8 mouse cellular contexts compared by ENCODE assay signal in the genomic region with DNA sequence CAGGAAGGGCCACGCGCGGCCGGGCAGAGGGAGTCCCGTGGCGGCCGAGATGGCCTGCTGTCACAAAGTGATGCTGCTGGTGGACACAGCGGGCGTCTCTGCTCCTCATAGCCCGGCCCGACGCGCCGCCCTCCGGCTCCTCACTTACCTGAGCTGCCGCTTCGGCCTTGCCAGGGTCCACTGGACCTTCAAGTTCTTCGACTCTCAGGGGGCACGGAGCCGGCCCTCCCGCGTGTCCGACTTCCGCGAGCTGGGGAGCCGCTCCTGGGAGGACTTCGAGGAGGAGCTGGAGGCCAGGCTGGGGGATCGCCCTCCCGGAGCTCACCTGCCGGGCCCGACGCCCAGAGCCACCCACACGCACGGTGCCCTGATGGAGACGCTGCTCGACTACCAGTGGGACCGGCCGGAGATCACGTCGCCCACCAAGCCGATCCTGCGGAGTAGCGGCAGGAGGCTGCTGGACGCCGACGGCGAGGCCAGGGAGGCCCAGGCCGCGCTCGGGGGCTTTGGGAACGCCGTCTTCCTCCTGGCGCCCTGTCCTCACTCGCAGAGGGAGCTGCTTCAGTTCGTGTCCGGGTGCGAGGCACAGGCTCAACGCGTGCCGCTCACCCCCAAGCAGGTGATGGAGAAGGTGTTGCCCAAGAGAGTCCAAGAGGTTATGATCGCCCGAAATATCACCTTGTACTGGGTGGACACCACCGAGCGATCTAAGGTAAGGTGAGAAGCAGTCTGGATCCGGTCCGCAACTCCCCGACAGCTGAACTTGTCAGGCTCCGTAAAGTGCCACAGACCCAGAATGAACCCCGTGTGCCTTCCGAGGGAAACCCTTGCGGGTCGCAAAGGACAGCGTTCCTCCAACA. TPM values are rescaled to one million over a fixed set of nuclear protein-coding genes. Genes with fewer than 3 reads are reported as not detected.
DNase-seq lines count a peak whose midpoint lies in the region; ATAC-seq and TF ChIP-seq lines count a peak whose summit lies in the region.

No protein-coding gene starts in this region.

- no peak for TF ChIP-seq CTCF in E14TG2a.4 (conservative IDR thresholded peaks at IDR 0.05; ENCODE audit: low read length)

- H3K27ac ChIP-seq in heart, embryonic 11.5 days (ENCODE audit: low read depth, low read length) = peak overlapping the region; percentile 22
- H3K27ac ChIP-seq in embryonic facial prominence, embryonic 15.5 days (replicated peaks) = 0 out of 2 replicates have a peak overlapping the region, but pooled peaks have one; percentile 11
- H3K27ac ChIP-seq in limb, embryonic 11.5 days (replicated peaks; ENCODE audit: low read depth, low read length) = 0 out of 2 replicates have a peak overlapping the region, but pooled peaks have one; percentile 5
- H3K27ac ChIP-seq in neural tube, embryonic 13.5 days (replicated peaks) = no peak overlapping the region

- H3K27me3 ChIP-seq in heart, embryonic 11.5 days (ENCODE audit: control insufficient read depth, insufficient read depth, low read length) = no peaks in the 10 kb centered on the region
- no peaks in the 10 kb centered on the region for H3K27me3 ChIP-seq in E14TG2a.4 (ENCODE audit: insufficient read depth, low read length)
- no peaks in the 10 kb centered on the region for H3K27me3 ChIP-seq in embryonic facial prominence, embryonic 15.5 days
- H3K27me3 ChIP-seq in limb, embryonic 11.5 days (ENCODE audit: control insufficient read depth, insufficient read depth, low read length) = no peaks in the 10 kb centered on the region
- peaks cover 7% of the 10 kb centered on the region for H3K27me3 ChIP-seq in neural tube, embryonic 13.5 days

- peak overlapping the region; percentile 96 for H3K4me3 ChIP-seq in heart, embryonic 11.5 days (ENCODE audit: low read depth, low read length)
- H3K4me3 ChIP-seq in E14TG2a.4 (replicated peaks; ENCODE audit: low read length) = peak overlapping the region; percentile 97
- H3K4me3 ChIP-seq in embryonic facial prominence, embryonic 15.5 days (replicated peaks) = peak overlapping the region; percentile 75
- H3K4me3 ChIP-seq in limb, embryonic 11.5 days (ENCODE audit: low read depth, low read length) = peak overlapping the region; percentile 98
- H3K4me3 ChIP-seq in neural tube, embryonic 13.5 days = peak overlapping the region; percentile 88

- intact Hi-C loops in heart, postnatal 36 days (cut with DNase I) = loop anchor here (5.0 kb wide), 1 partner anchor 67 kb away; no protein-coding TSS in a partner anchor

- H3K9me3 ChIP-seq in heart, embryonic 11.5 days (replicated peaks; ENCODE audit: control insufficient read depth, low read length) = no peaks in the 10 kb centered on the region
- H3K9me3 ChIP-seq in E14TG2a.4 (ENCODE audit: low read length) = no peaks in the 10 kb centered on the region
- H3K9me3 ChIP-seq in embryonic facial prominence, embryonic 15.5 days (replicated peaks) = no peaks in the 10 kb centered on the region
- no peaks in the 10 kb centered on the region for H3K9me3 ChIP-seq in limb, embryonic 11.5 days (ENCODE audit: control insufficient read depth, low read length)
- no peaks in the 10 kb centered on the region for H3K9me3 ChIP-seq in neural tube, embryonic 13.5 days

- peaks cover 16% of the 10 kb centered on the region for H3K4me1 ChIP-seq in heart, embryonic 11.5 days (ENCODE audit: control insufficient read depth, insufficient read depth, low read length)
- peaks cover 78% of the 10 kb centered on the region for H3K4me1 ChIP-seq in E14TG2a.4 (replicated peaks; ENCODE audit: low read depth, low read length)
- H3K4me1 ChIP-seq in embryonic facial prominence, embryonic 15.5 days = peaks cover 29% of the 10 kb centered on the region
- peaks cover 5% of the 10 kb centered on the region; the same call in 1 of the 2 replicates for H3K4me1 ChIP-seq in limb, embryonic 11.5 days (ENCODE audit: control insufficient read depth, insufficient read depth, low read length)
- H3K4me1 ChIP-seq in neural tube, embryonic 13.5 days (replicated peaks) = peaks cover 34% of the 10 kb centered on the region

- H3K9ac ChIP-seq in heart, embryonic 11.5 days (ENCODE audit: low read depth, low read length) = peak overlapping the region; percentile 78
- H3K9ac ChIP-seq in embryonic facial prominence, embryonic 15.5 days = peak overlapping the region; percentile 73
- H3K9ac ChIP-seq in limb, embryonic 11.5 days (ENCODE audit: low read length) = peak overlapping the region; percentile 89
- peak overlapping the region; percentile 73 for H3K9ac ChIP-seq in neural tube, embryonic 13.5 days

- DNase-seq in heart, postnatal 36 days = no peak
- DNase-seq in limb, embryonic 11.5 days (ENCODE audit: low spot score) = no peak
- DNase-seq in cerebellum, postnatal 4 days (ENCODE audit: low spot score in 2 of 2) = no peak
- no peak for DNase-seq in frontal cortex, postnatal 14 days (ENCODE audit: low spot score in 2 of 2)

- H3K36me3 ChIP-seq in heart, embryonic 11.5 days (ENCODE audit: control insufficient read depth, insufficient read depth, low read length) = 0 out of 2 replicates have a peak, but pooled peaks cover 2% of the 10 kb centered on the region
- peaks cover 39% of the 10 kb centered on the region for H3K36me3 ChIP-seq in E14TG2a.4 (ENCODE audit: insufficient read depth, low read length)
- H3K36me3 ChIP-seq in embryonic facial prominence, embryonic 15.5 days = no peaks in the 10 kb centered on the region; the same call in 1 of the 2 replicates
- H3K36me3 ChIP-seq in limb, embryonic 11.5 days (ENCODE audit: control insufficient read depth, insufficient read depth, low read length) = peaks cover 3% of the 10 kb centered on the region
- H3K36me3 ChIP-seq in neural tube, embryonic 13.5 days = no peaks in the 10 kb centered on the region

- under 1% methylated on average over 70 of the region's 73 CpGs for WGBS in heart, embryonic 11.5 days (ENCODE audit: insufficient replicate concordance)
- WGBS in embryonic facial prominence, embryonic 15.5 days = under 1% methylated on average over 73 of the region's 73 CpGs
- WGBS in limb, embryonic 11.5 days = under 1% methylated on average over 71 of the region's 73 CpGs
- WGBS in neural tube, embryonic 13.5 days = under 1% methylated on average over 73 of the region's 73 CpGs

- peak; percentile 15; the same call in 1 of the 2 replicates for ATAC-seq in heart, embryonic 11.5 days (replicated peaks; ENCODE audit: insufficient number of reproducible peaks, low FRiP score, low TSS enrichment)
- ATAC-seq in embryonic facial prominence, embryonic 15.5 days (ENCODE audit: insufficient number of reproducible peaks, low FRiP score, low TSS enrichment, low read depth) = peak; percentile 31; the same call in 1 of the 2 replicates
- ATAC-seq in limb, embryonic 11.5 days (ENCODE audit: insufficient number of reproducible peaks, low FRiP score, low TSS enrichment, low read depth) = peak; percentile 10; the same call in 1 of the 2 replicates
- ATAC-seq in neural tube, embryonic 13.5 days (ENCODE audit: low read depth) = peak; percentile 12

- peak overlapping the region; percentile 89 for H3K4me2 ChIP-seq in heart, embryonic 11.5 days
- peak overlapping the region; percentile 98 for H3K4me2 ChIP-seq in embryonic facial prominence, embryonic 15.5 days (replicated peaks)
- H3K4me2 ChIP-seq in limb, embryonic 11.5 days (ENCODE audit: low read depth, severe bottlenecking) = peak overlapping the region; percentile 50
- peak overlapping the region; percentile 100 for H3K4me2 ChIP-seq in neural tube, embryonic 13.5 days

RNA-seq across cellular contexts. Expression of a gene that starts 0.5 kb away (rescaled TPM):
- 7.1 and 9.8 TPM in 2 replicates for polyA plus RNA-seq in heart, embryonic 11.5 days (2014; fragmentation: Nextera tagmentation; extraction: Ambion mirVana)
- total RNA-seq in heart, postnatal 36 days (2021) = under 1 TPM; 0.11 to 0.19 TPM
- 8.3 and 8.9 TPM in 2 replicates for polyA plus RNA-seq in embryonic facial prominence, embryonic 15.5 days (2015; fragmentation: Nextera tagmentation; extraction: Ambion mirVana)
- 18.7 and 19.8 TPM in 2 replicates for polyA plus RNA-seq in limb, embryonic 11.5 days (2014; fragmentation: Nextera tagmentation; extraction: Ambion mirVana)
- polyA plus RNA-seq in neural tube, embryonic 13.5 days (2015; fragmentation: Nextera tagmentation; extraction: Ambion mirVana) = 1.7 and 1.8 TPM in 2 replicates

RNA-seq across cellular contexts. Expression of a gene that starts 43.1 kb away (rescaled TPM):
- polyA plus RNA-seq in heart, embryonic 11.5 days (2014; fragmentation: Nextera tagmentation; extraction: Ambion mirVana) = not detected in 2 replicates
- total RNA-seq in heart, postnatal 36 days (2021) = not detected
- polyA plus RNA-seq in embryonic facial prominence, embryonic 15.5 days (2015; fragmentation: Nextera tagmentation; extraction: Ambion mirVana) = 0.35 TPM in 1 of 2 replicates, not detected in the other
- not detected in 2 replicates for polyA plus RNA-seq in limb, embryonic 11.5 days (2014; fragmentation: Nextera tagmentation; extraction: Ambion mirVana)
- 3.4 and 6.8 TPM in 2 replicates for polyA plus RNA-seq in neural tube, embryonic 13.5 days (2015; fragmentation: Nextera tagmentation; extraction: Ambion mirVana)

RNA-seq across cellular contexts. Expression of a gene that starts 55.0 kb away (rescaled TPM):
- polyA plus RNA-seq in heart, embryonic 11.5 days (2014; fragmentation: Nextera tagmentation; extraction: Ambion mirVana) = 1.9 and 2.3 TPM in 2 replicates
- 1 to 10 TPM; 1.4 to 2.0 TPM for total RNA-seq in heart, postnatal 36 days (2021)
- polyA plus RNA-seq in embryonic facial prominence, embryonic 15.5 days (2015; fragmentation: Nextera tagmentation; extraction: Ambion mirVana) = 6.2 and 7.6 TPM in 2 replicates
- 6.1 and 6.3 TPM in 2 replicates for polyA plus RNA-seq in limb, embryonic 11.5 days (2014; fragmentation: Nextera tagmentation; extraction: Ambion mirVana)
- 1.7 and 2.1 TPM in 2 replicates for polyA plus RNA-seq in neural tube, embryonic 13.5 days (2015; fragmentation: Nextera tagmentation; extraction: Ambion mirVana)

Comparison
In these comparisons a context has a peak if more than half of its experiments do, and no peak if none do; other contexts are left out.
1. H3K4me2 ChIP-seq: peak in every context shown above with its lines; median percentile 100 in neural tube, embryonic 13.5 days; 98 in embryonic facial prominence, embryonic 15.5 days; 89 in heart, embryonic 11.5 days; 50 in limb, embryonic 11.5 days.